Mouse (Mus musculus) skeletal muscle tissue, postnatal 0 days (tissue): Measurements from ENCODE around the gene Vsig10. TPM values are rescaled to one million over a fixed set of nuclear protein-coding genes. Genes with fewer than 3 reads are reported as not detected.

Source experiments
- polyA plus RNA-seq: library from polyadenylated mRNA; unstranded; fragments of >200 nt; fragmentation: Nextera tagmentation; extraction: Ambion mirVana; gene quantifications from 2 replicates; pipeline ENCODE4 v1.2.1, GENCODE M21; 2015

The Vsig10 gene
- polyA plus RNA-seq: 5.4 and 7.0 TPM in 2 replicates

GRCm38 (mm10) chr5:117318741-117319629 lies at the start of gene Vsig10:
Vsig10 (plus strand) TSS chr5:117319083.

GRCm38 (mm10) chr5:117286831-117287822 lies 31.8 kb upstream of the Vsig10 start, which contains the start of gene Pebp1:
Pebp1 (minus strand) TSS chr5:117287625.

GRCm38 (mm10) chr5:117357129-117357477 lies 38.2 kb downstream of the Vsig10 start, which contains the start of gene Wsb2:
Wsb2 (plus strand) TSS chr5:117357304.

GRCm38 (mm10) chr5:117388877-117389276 lies 70.0 kb downstream of the Vsig10 start, which contains the start of gene Rfc5:
Rfc5 (minus strand) TSS chr5:117389047.

Other genes starting within 250 kb of the Vsig10 start
- gene Suds3, start 203.0 kb upstream of the Vsig10 start, polyA plus RNA-seq: 28.9 and 34.9 TPM in 2 replicates
- gene Taok3, start 199.0 kb upstream of the Vsig10 start, polyA plus RNA-seq: 9.5 and 11.2 TPM in 2 replicates
- gene Pebp1, start 31.5 kb upstream of the Vsig10 start, polyA plus RNA-seq: 359 and 398 TPM in 2 replicates
- gene Wsb2, start 38.2 kb downstream of the Vsig10 start, polyA plus RNA-seq: 67.3 and 74.0 TPM in 2 replicates
- 13.8 and 15.9 TPM in 2 replicates for gene Rfc5, start 70.0 kb downstream of the Vsig10 start, polyA plus RNA-seq
- 0.15 and 0.24 TPM in 2 replicates for gene Ksr2, start 94.9 kb downstream of the Vsig10 start, polyA plus RNA-seq